Mouse (Mus musculus) heart, embryonic 15.5 days (tissue): ENCODE results near the gene Olfm3. TPM values are rescaled to one million over a fixed set of nuclear protein-coding genes. Genes with fewer than 3 reads are reported as not detected.
A peak's percentile ranks its signal among the peaks of the same experiment; 100 is the strongest.

Source experiments
- ATAC-seq: fragments of 200-750 bp; cut with Nextera tagmentation; replicated peaks from 2 replicates; pipeline ENCODE4 v1.8.0; 2017; ENCODE audit warnings: low read depth, moderate TSS enrichment; ENCODE audit not compliant: insufficient number of reproducible peaks, insufficient read depth, low FRiP score
- H3K27ac ChIP-seq: fragments of 300-500 bp; sonication (generic); 2 replicates; pipeline ENCODE4 v1.5.1; 2015; ENCODE audit warnings: mild to moderate bottlenecking, inconsistent platforms
- H3K27me3 ChIP-seq: fragments of 300-500 bp; sonication (generic); 2 replicates; pipeline ENCODE4 v1.6.1; 2015; ENCODE audit warnings: inconsistent platforms
- H3K36me3 ChIP-seq: fragments of 300-500 bp; sonication (generic); 2 replicates; pipeline ENCODE4 v1.6.1; 2015; ENCODE audit warnings: mild to moderate bottlenecking, inconsistent platforms
- H3K4me1 ChIP-seq: fragments of 300-500 bp; sonication (generic); replicated peaks from 2 replicates; pipeline ENCODE4 v1.6.1; 2015; ENCODE audit warnings: inconsistent platforms
- H3K4me2 ChIP-seq: fragments of 300-500 bp; sonication (generic); 2 replicates; pipeline ENCODE4 v1.6.1; 2015; ENCODE audit warnings: inconsistent platforms, mild to moderate bottlenecking, moderate library complexity
- H3K4me3 ChIP-seq: fragments of 300-500 bp; sonication (generic); 2 replicates; pipeline ENCODE4 v1.5.1; 2015; ENCODE audit warnings: mild to moderate bottlenecking, inconsistent platforms
- H3K9ac ChIP-seq: fragments of 300-500 bp; sonication (generic); 2 replicates; pipeline ENCODE4 v1.6.1; 2015; ENCODE audit warnings: mild to moderate bottlenecking, inconsistent platforms
- H3K9me3 ChIP-seq: fragments of 300-500 bp; sonication (generic); replicated peaks from 2 replicates; pipeline ENCODE4 v1.6.1; 2016; ENCODE audit warnings: inconsistent platforms
- whole genome bisulfite sequencing: fragments of 180-500 bp; shearing (Covaris S2); methylation state at CpG from one replicate; pipeline ENCODE4 v1.1.7; 2015; ENCODE audit warnings: mixed read lengths; 5-methylcytosine and 5-hydroxymethylcytosine counted together
- polyA plus RNA-seq: library from polyadenylated mRNA; unstranded; fragments of >200 nt; fragmentation: Nextera tagmentation; extraction: Ambion mirVana; gene quantifications from 2 replicates; pipeline ENCODE4 v1.2.1, GENCODE M21; 2015

Olfm3 gene
- 0.05 TPM in 1 of 2 replicates, not detected in the other for polyA plus RNA-seq

DNA sequence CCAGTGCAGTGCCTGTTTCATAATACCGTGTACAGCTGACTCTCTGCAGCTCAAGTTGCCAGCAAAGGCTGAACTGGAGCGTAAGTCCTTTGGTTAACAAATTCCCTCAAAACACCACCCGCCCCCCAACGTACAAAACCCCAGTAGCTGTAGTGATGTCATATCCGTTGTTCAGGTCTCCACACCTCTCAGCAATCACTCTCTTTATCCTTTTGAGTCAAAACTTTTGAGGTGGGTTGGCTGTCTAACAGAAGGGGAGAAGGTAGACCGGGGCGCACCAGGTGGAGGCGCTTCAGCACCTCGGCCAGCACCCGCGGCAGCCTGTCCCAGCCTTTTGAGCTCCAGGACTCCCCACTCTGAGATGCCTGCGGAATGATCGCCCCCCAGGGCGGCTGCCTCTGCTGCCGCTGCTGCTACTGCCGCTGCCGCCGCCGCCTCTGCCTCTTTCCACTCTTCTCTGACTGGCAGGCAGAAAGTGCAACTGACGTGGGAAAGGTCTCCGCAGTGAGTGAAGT, at the start of gene Olfm3:
Gene Olfm3 (plus strand): TSS at position 155 of the 515 bp plus-strand sequence.
- Histone ChIP-seq H3K4me2 (peak within 1 kb of the TSS; percentile 46), H3K27ac (no peak within 1 kb of the TSS), H3K9ac (no peak within 1 kb of the TSS), H3K27me3 (0 out of 2 replicates have a peak, but pooled peaks cover 3% of the 10 kb centered on the region), H3K4me1 (0 out of 2 replicates have a peak, but pooled peaks cover 2% of the 10 kb centered on the region), H3K36me3 (no peaks in the 10 kb centered on the region), H3K9me3 (no peaks in the 10 kb centered on the region), H3K4me3 (peak within 1 kb of the TSS; percentile 19; the same call in 1 of the 2 replicates)
- no peak; the same call in 1 of the 2 replicates for ATAC-seq
- 7% methylated on average over 21 of the region's 21 CpGs for WGBS

GRCm38 (mm10) chr3:114889764-114890163, 14.1 kb upstream of the Olfm3 start:
- no peak for ATAC-seq
- no peaks in the 10 kb centered on the region for H3K4me1 ChIP-seq
- H3K27ac ChIP-seq, result no peak overlapping the region
- no peaks in the 10 kb centered on the region for H3K9me3 ChIP-seq
- 61% methylated on average over 3 of the region's 3 CpGs for WGBS
- H3K36me3 ChIP-seq, result no peaks in the 10 kb centered on the region
- H3K4me2 ChIP-seq, result no peak overlapping the region
- H3K27me3 ChIP-seq, result no peaks in the 10 kb centered on the region
- H3K4me3 ChIP-seq, result no peak overlapping the region
- no peak overlapping the region for H3K9ac ChIP-seq

- Histone ChIP-seq H3K4me2 (peak overlapping the region; percentile 46), H3K36me3 (no peaks in the 10 kb centered on the region), H3K4me1 (0 out of 2 replicates have a peak, but pooled peaks cover 2% of the 10 kb centered on the region), H3K27ac (no peak overlapping the region), H3K9ac (no peak overlapping the region), H3K9me3 (no peaks in the 10 kb centered on the region), H3K4me3 (no peak overlapping the region), H3K27me3 (0 out of 2 replicates have a peak, but pooled peaks cover 3% of the 10 kb centered on the region)
- no peak for ATAC-seq
- WGBS, result 21% methylated on average over 16 of the region's 16 CpGs
Observed at GRCm38 (mm10) chr3:114904633-114905423, 950 bp downstream of the Olfm3 start.

- H3K4me1 ChIP-seq, result 0 out of 2 replicates have a peak, but pooled peaks cover 2% of the 10 kb centered on the region
- H3K27ac ChIP-seq, result no peak overlapping the region
- no peak overlapping the region for H3K9ac ChIP-seq
- no peak overlapping the region for H3K4me3 ChIP-seq
- 0 out of 2 replicates have a peak, but pooled peaks cover 3% of the 10 kb centered on the region for H3K27me3 ChIP-seq
- H3K9me3 ChIP-seq, result no peaks in the 10 kb centered on the region
- H3K4me2 ChIP-seq, result no peak overlapping the region
- H3K36me3 ChIP-seq, result no peaks in the 10 kb centered on the region
- ATAC-seq, result no peak
Observed at GRCm38 (mm10) chr3:114907537-114907936, 3.7 kb downstream of the Olfm3 start.

GRCm38 (mm10) chr3:114908846-114909245, 5.0 kb downstream of the Olfm3 start:
- no peak overlapping the region for H3K4me2 ChIP-seq
- H3K4me1 ChIP-seq, result 0 out of 2 replicates have a peak, but pooled peaks cover 2% of the 10 kb centered on the region
- H3K27me3 ChIP-seq, result 0 out of 2 replicates have a peak, but pooled peaks cover 3% of the 10 kb centered on the region
- no peak overlapping the region for H3K27ac ChIP-seq
- H3K9me3 ChIP-seq, result no peaks in the 10 kb centered on the region
- no peaks in the 10 kb centered on the region for H3K36me3 ChIP-seq
- H3K9ac ChIP-seq, result no peak overlapping the region
- no peak overlapping the region for H3K4me3 ChIP-seq
- 76% methylated on average over 3 of the region's 3 CpGs for WGBS
- no peak for ATAC-seq

GRCm38 (mm10) chr3:114920102-114920501, 16.2 kb downstream of the Olfm3 start:
- no peak overlapping the region for H3K4me3 ChIP-seq
- no peaks in the 10 kb centered on the region for H3K36me3 ChIP-seq
- no peak for ATAC-seq
- no peaks in the 10 kb centered on the region for H3K27me3 ChIP-seq
- WGBS, result 74% methylated on average over 3 of the region's 3 CpGs
- no peaks in the 10 kb centered on the region for H3K9me3 ChIP-seq
- no peaks in the 10 kb centered on the region for H3K4me1 ChIP-seq
- no peak overlapping the region for H3K27ac ChIP-seq
- H3K4me2 ChIP-seq, result no peak overlapping the region
- no peak overlapping the region for H3K9ac ChIP-seq

- H3K27me3 ChIP-seq, result no peaks in the 10 kb centered on the region
- H3K9me3 ChIP-seq, result no peaks in the 10 kb centered on the region
- no peak overlapping the region for H3K27ac ChIP-seq
- no peaks in the 10 kb centered on the region for H3K4me1 ChIP-seq
- no peaks in the 10 kb centered on the region for H3K36me3 ChIP-seq
- no peak overlapping the region for H3K9ac ChIP-seq
- ATAC-seq, result no peak
- H3K4me2 ChIP-seq, result no peak overlapping the region
- WGBS, result 71% methylated on average over 4 of the region's 4 CpGs
- H3K4me3 ChIP-seq, result no peak overlapping the region
Observed at GRCm38 (mm10) chr3:114929605-114930004, 25.7 kb downstream of the Olfm3 start.

- Histone ChIP-seq H3K4me1 (no peaks in the 10 kb centered on the region), H3K4me2 (no peak overlapping the region), H3K9ac (no peak overlapping the region), H3K36me3 (no peaks in the 10 kb centered on the region), H3K27ac (no peak overlapping the region), H3K27me3 (no peaks in the 10 kb centered on the region), H3K4me3 (no peak overlapping the region), H3K9me3 (no peaks in the 10 kb centered on the region)
- WGBS, result 64% methylated on average over 2 of the region's 2 CpGs
- no peak for ATAC-seq
Observed at GRCm38 (mm10) chr3:114930336-114930735, 26.5 kb downstream of the Olfm3 start.

DNA sequence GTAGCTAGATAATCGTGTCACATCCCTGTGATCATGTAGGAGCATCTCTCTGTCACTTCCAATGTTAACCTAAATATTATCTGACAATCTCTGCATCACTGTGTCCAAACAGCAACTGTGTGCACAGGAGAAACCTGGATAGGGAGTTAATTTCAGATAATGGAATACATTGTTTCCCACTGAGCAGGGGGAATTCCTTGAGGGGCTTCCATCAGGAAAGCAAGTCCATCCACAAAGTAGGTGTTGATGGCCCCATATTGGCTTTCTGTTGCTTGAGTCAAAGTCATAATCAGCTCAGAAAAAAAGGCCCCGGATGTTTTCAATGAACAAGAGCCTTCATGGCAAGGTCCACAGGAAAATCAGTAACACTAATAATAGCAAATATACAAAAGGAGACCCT, 26.9 kb downstream of the Olfm3 start:
- Histone ChIP-seq H3K9me3 (no peaks in the 10 kb centered on the region), H3K27me3 (no peaks in the 10 kb centered on the region), H3K4me2 (no peak overlapping the region), H3K36me3 (no peaks in the 10 kb centered on the region), H3K27ac (no peak overlapping the region), H3K9ac (no peak overlapping the region), H3K4me1 (no peaks in the 10 kb centered on the region), H3K4me3 (no peak overlapping the region)
- no peak for ATAC-seq
- WGBS, result 68% methylated on average over 2 of the region's 2 CpGs

DNA sequence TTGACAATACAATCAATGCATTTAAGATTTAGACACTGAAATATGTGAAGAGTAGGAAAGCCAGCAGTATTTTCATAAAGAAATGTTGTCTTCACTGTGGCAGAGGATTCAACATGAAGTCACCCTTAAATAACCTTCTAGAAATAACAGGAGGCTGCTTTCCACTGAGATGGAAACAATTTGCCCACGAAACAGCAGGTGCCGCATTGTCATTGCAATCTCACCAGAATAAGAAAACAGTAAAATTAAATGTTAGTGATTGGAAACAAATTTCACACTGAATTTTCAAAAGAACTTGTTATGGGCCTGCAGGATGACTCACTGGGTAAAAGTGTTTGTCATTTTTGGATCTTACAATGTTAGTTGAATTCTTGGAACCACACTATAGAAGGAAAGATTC, 29.0 kb downstream of the Olfm3 start:
- WGBS, result 89% methylated on average over 2 of the region's 2 CpGs
- H3K4me2 ChIP-seq, result no peak overlapping the region
- no peaks in the 10 kb centered on the region for H3K36me3 ChIP-seq
- no peaks in the 10 kb centered on the region for H3K27me3 ChIP-seq
- no peak for ATAC-seq
- no peak overlapping the region for H3K4me3 ChIP-seq
- H3K4me1 ChIP-seq, result no peaks in the 10 kb centered on the region
- H3K27ac ChIP-seq, result no peak overlapping the region
- H3K9me3 ChIP-seq, result no peaks in the 10 kb centered on the region
- H3K9ac ChIP-seq, result no peak overlapping the region

GRCm38 (mm10) chr3:114954904-114955303, 51.0 kb downstream of the Olfm3 start:
- H3K27me3 ChIP-seq, result no peaks in the 10 kb centered on the region
- no peaks in the 10 kb centered on the region for H3K36me3 ChIP-seq
- H3K4me1 ChIP-seq, result no peaks in the 10 kb centered on the region
- H3K9me3 ChIP-seq, result no peaks in the 10 kb centered on the region
- H3K4me2 ChIP-seq, result no peak overlapping the region
- H3K4me3 ChIP-seq, result no peak overlapping the region
- no peak overlapping the region for H3K27ac ChIP-seq
- no peak for ATAC-seq
- H3K9ac ChIP-seq, result no peak overlapping the region
